Mouse (Mus musculus) lung, adult 2 months (tissue): ENCODE measurements around the gene Tpi1. TPM values are rescaled to one million over a fixed set of nuclear protein-coding genes. Genes with fewer than 3 reads are reported as not detected.
A peak's percentile ranks its signal among the peaks of the same experiment; 100 is the strongest.

Experiments
- DNase-seq: peaks from one replicate; pipeline ENCODE4 v3.0.0; 2022
- H3K4me1 ChIP-seq: fragments of 200-500 bp; 2 replicates; pipeline ENCODE4 v1.6.1; 2011; ENCODE audit warnings: low read length; ENCODE audit not compliant: control insufficient read depth, insufficient read depth
- H3K4me3 ChIP-seq: fragments of 200-500 bp; replicated peaks from 2 replicates; pipeline ENCODE3; 2011; ENCODE audit warnings: low read depth, mild to moderate bottlenecking, control low read depth, low read length; ENCODE audit errors: extremely low read depth
- CTCF ChIP-seq: fragments of 200-500 bp; IDR thresholded peaks from 2 replicates; pipeline ENCODE4 v1.5.1; 2011; ENCODE audit warnings: mild to moderate bottlenecking, low read length, control low read depth; ENCODE audit not compliant: insufficient read depth
- POLR2A ChIP-seq: fragments of 200-500 bp; IDR thresholded peaks from 2 replicates; pipeline ENCODE4 v1.6.1; 2011; ENCODE audit warnings: low read depth, mild to moderate bottlenecking, control low read depth, low read length, borderline replicate concordance; ENCODE audit errors: extremely low read depth
- WGBS: fragments of 180-500 bp; shearing (Covaris S2); methylation state at CpG from one replicate; pipeline ENCODE4 v1.1.7; 2018; 5-methylcytosine and 5-hydroxymethylcytosine counted together
- polyA plus RNA-seq: library from polyadenylated mRNA; depleted of rRNA; stranded (reverse); fragments of >200 nt; gene quantifications from 2 replicates; pipeline ENCODE4 v1.2.3, GENCODE M21; 2012; rRNA removed

The Tpi1 gene
- 117 and 218 TPM in 2 replicates for polyA plus RNA-seq

DNA sequence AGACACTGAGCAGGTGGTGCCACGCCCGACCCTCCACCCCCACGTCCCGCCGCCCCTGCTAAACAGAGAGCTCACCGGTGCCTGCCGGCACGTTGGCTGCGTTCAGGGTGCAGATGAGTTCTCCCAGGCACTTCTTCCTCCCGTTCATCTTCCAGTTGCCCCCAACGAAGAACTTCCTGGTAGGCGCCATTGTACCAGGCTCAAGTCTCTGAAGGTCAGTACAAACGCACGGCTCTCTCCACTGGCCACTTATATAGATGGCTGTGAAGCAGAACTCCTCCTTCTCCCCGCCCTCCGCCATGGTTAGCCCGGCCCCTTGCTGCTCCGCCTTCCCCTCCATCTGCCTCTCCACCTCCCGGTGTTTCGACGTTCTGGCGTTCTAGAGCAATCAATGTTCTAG, at the start of gene Tpi1:
Gene Tpi1 (minus strand): TSS at position 364 of the 400 bp plus-strand sequence.
- DNase-seq = peak; percentile 90
- under 1% methylated on average over 22 of the region's 22 CpGs for WGBS
- peaks cover 12% of the 10 kb centered on the region for H3K4me1 ChIP-seq
- H3K4me3 ChIP-seq = peak within 1 kb of the TSS; percentile 69
- no peak for TF ChIP-seq CTCF
- TF ChIP-seq POLR2A = peak; percentile 98

GRCm38 (mm10) chr6:124863125-124863657, 49.1 kb upstream of the Tpi1 start:
- no peak for TF ChIP-seq POLR2A
- no peak for TF ChIP-seq CTCF
- Histone ChIP-seq H3K4me3 (no peak overlapping the region), H3K4me1 (peaks cover 2% of the 10 kb centered on the region; the same call in 1 of the 2 replicates)
- 2% methylated on average over 12 of the region's 16 CpGs for WGBS
- no peak for DNase-seq

- TF ChIP-seq POLR2A = no peak
- no peak for TF ChIP-seq CTCF
- DNase-seq = no peak
- peaks cover 2% of the 10 kb centered on the region; the same call in 1 of the 2 replicates for H3K4me1 ChIP-seq
- H3K4me3 ChIP-seq = no peak overlapping the region
- 15% methylated on average over 8 of the region's 8 CpGs for WGBS
These were observed 48.5 kb upstream of the Tpi1 start for GRCm38 (mm10) chr6:124862406-124863124.

GRCm38 (mm10) chr6:124861802-124862201, 47.7 kb upstream of the Tpi1 start:
- no peak for TF ChIP-seq POLR2A
- TF ChIP-seq CTCF = no peak
- WGBS = 37% methylated on average over 3 of the region's 3 CpGs

DNA sequence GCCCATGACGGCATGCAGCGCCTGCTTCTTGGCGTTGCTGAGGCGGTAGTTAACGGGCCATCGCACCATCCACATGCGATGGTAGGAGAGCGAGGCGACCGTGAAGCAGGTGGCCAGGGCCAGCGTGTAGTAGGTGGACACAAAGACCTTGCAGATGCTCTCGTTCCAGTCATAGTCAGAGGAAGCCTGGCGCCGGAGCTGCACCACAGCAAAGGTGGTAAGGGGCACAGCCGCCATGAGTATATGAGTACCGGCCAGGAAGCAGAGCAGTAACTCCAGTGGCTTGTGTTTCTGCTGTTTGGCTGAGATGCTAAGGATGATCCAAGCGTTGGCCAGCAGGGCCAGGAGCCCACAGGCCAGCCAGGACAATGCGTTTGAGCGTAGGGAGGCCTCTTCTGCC, 47.2 kb upstream of the Tpi1 start:
- DNase-seq = no peak
- no peak for TF ChIP-seq CTCF
- TF ChIP-seq POLR2A = no peak
- 79% methylated on average over 19 of the region's 19 CpGs for WGBS
- no peak overlapping the region for H3K4me3 ChIP-seq
- peaks cover 2% of the 10 kb centered on the region; the same call in 1 of the 2 replicates for H3K4me1 ChIP-seq

More at GRCm38 (mm10) chr6:124861802-124862201, 47.7 kb upstream of the Tpi1 start:
- no peak overlapping the region for H3K4me3 ChIP-seq
- DNase-seq = no peak
- peaks cover 2% of the 10 kb centered on the region; the same call in 1 of the 2 replicates for H3K4me1 ChIP-seq

GRCm38 (mm10) chr6:124860511-124860910, 46.4 kb upstream of the Tpi1 start:
- no peak for DNase-seq
- 87% methylated on average over 9 of the region's 9 CpGs for WGBS
- Histone ChIP-seq H3K4me3 (no peak overlapping the region), H3K4me1 (peaks cover 2% of the 10 kb centered on the region; the same call in 1 of the 2 replicates)
- TF ChIP-seq CTCF (no peak), POLR2A (no peak)

DNA sequence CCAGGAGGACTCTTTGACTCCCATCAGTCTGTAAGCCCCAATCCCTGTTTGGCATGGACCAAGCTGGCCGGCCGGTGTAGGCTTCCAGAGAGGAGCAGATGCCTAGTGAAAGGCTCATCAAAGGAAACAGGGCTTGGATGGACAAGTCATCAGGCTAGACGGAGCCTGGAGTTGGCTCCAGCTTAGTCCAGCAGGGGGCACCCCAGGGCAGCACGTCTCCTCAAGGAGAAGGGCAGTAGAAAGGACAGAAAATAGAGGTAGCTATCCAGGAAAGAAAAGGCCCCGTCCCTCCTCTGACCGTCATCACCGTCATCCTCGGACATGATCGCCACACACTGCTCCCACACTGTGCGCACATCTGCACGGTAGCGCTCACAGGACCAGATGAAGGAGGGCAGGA, 45.6 kb upstream of the Tpi1 start:
- WGBS = 12% methylated on average over 12 of the region's 12 CpGs
- peak; percentile 85 for DNase-seq
- no peak for TF ChIP-seq POLR2A
- TF ChIP-seq CTCF = peak; percentile 87
- Histone ChIP-seq H3K4me3 (no peak overlapping the region), H3K4me1 (peaks cover 2% of the 10 kb centered on the region; the same call in 1 of the 2 replicates)

- 67% methylated on average over 28 of the region's 28 CpGs for WGBS
- TF ChIP-seq POLR2A (no peak), CTCF (no peak)
- Histone ChIP-seq H3K4me3 (no peak overlapping the region), H3K4me1 (peaks cover 2% of the 10 kb centered on the region; the same call in 1 of the 2 replicates)
- no peak for DNase-seq
These were observed 44.6 kb upstream of the Tpi1 start for GRCm38 (mm10) chr6:124858561-124859318.

DNA sequence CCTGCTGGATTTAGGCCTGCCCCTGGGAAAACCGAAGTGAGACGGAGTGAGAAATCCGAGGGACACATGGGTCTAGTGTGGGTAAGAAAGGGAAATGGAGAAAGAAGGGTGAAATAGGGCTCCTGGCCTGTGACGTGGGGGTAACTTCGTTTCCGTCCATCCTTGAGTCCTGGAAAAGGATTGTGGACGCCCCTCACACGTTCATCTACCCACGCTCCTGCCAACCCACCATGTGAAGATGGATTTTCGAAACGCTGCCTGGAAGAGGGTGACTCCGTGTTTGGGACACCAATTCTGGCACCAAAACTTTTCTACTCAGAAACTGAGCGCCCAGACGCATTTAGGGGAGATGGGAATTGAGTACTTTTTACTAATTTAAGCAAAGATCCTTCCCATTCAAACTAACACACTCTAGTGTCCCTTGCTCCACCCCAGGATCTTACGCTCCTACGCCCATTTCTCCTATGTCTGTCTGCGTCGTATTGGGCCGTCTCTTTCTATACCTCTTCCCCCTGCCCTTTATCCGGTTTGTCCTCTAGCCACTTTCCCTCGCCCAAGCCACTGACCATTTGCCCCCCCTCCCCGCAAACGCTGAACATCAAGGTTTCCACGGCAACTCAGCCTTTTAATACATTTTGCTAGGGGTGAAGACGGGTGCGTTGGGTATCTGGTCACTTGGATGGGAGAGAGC, 43.9 kb upstream of the Tpi1 start:
- TF ChIP-seq POLR2A (no peak), CTCF (no peak)
- 29% methylated on average over 26 of the region's 26 CpGs for WGBS
- peak overlapping the region; percentile 2 for H3K4me3 ChIP-seq
- H3K4me1 ChIP-seq = no peaks in the 10 kb centered on the region; the same call in 1 of the 2 replicates
- no peak for DNase-seq
